Mouse (Mus musculus): ENCODE data around the gene Tmem129.
A peak's percentile ranks its signal among the peaks of the same experiment; 100 is the strongest.

Gene Tmem129

GRCm38 (mm10) chr5:33657787-33658663 lies at the start of gene Tmem129, which contains the start of gene Tacc3:
TSS of gene Tmem129 (minus strand) at chr5:33658416.
TSS of gene Tacc3 (plus strand) at chr5:33658128.
- DNase-seq, result peak; percentile 98 to 99

GRCm38 (mm10) chr5:33707163-33707562 lies 48.9 kb upstream of the Tmem129 start:
- no peak for DNase-seq

DNA sequence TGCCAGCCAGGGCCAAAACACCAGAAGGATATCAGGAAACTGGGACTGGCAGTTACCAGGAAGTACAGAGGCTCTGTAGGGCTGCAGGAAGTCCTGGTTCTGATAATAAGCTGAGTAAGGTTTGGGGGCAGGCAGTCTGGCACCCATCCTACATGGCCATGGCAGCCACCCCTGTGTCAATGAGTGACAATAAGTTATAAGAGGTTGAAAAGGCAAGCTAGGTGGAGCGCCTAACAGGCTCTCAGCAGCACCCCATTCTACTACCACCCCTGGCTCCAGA lies 48.1 kb upstream of the Tmem129 start:
- peak in 1 of 2 experiments; percentile 25 for DNase-seq

GRCm38 (mm10) chr5:33705612-33706349 lies 47.6 kb upstream of the Tmem129 start:
- no peak for DNase-seq

GRCm38 (mm10) chr5:33704945-33705611 lies 46.9 kb upstream of the Tmem129 start:
- DNase-seq, result no peak

- no peak for DNase-seq
Observed at GRCm38 (mm10) chr5:33703999-33704398, 45.8 kb upstream of the Tmem129 start.

- DNase-seq, result no peak
Observed at GRCm38 (mm10) chr5:33701832-33702231, 43.6 kb upstream of the Tmem129 start.

GRCm38 (mm10) chr5:33700010-33700409 lies 41.8 kb upstream of the Tmem129 start:
- no peak for DNase-seq

DNA sequence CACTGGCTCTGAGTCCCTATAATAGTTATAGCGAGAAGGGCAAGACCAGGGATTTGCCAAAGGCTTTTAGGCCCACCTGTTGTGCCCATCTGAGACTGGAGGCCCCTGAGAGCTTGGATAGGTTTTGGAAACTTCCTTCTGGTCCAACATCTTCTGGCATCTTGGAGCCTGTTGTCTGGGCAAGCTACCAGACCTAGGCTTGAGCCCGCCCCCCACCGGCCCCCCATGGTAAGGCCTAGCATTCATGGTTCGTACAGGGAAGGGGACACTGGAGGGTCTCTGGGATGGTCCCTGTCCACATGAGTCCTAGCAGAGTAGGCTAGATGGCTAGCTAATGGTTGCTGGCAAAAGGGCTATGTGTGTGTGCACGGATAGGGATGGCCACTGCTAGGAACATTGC lies 40.5 kb upstream of the Tmem129 start:
- DNase-seq, result no peak

DNA sequence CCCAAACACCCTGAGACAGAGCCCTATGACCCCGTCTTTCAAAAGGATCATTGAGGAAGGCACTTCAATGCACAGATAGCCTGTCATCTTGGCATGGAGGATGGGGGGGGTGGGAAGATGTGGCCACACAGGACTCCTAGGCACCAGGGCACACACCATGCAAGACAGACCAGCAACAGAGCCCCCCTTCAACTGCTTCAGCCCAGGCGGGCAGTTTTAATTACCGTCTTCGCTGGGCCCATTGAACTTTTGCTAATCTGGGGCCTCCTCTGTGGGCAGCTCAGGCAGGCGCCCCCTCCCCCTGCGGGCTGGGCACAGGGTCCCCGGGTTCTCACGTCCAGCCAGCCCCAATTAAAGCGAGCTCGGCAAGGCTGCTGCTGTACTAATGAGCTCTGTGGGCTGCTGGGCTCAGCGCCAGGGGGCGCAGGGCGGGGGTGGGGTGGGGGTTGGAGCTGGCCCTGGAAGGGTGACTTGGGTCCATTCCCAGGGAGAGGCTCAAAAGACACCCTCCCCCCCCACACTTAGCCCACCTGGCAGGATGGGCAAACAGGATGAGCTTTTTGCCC lies 39.8 kb upstream of the Tmem129 start:
- no peak for DNase-seq

DNA sequence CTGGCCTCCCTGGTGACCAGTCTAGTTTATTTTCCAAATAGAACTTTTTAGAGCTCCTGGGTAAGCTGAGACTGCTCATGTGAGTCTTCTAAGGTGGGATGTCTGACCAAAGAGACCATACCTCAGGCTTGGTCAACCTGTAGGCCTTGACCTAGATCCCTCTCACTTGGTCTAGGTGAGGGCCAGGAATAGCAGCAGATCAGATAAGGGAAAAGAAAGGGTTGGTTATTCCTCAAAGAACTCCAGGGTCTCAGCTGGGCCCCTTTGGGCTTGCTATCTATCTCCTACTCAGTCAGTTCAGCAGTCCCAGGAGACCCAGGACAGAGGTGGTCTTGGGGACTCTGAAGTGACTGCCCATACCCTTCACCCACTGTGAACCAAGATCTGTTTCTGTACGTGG lies 39.3 kb upstream of the Tmem129 start:
- DNase-seq, result no peak

DNA sequence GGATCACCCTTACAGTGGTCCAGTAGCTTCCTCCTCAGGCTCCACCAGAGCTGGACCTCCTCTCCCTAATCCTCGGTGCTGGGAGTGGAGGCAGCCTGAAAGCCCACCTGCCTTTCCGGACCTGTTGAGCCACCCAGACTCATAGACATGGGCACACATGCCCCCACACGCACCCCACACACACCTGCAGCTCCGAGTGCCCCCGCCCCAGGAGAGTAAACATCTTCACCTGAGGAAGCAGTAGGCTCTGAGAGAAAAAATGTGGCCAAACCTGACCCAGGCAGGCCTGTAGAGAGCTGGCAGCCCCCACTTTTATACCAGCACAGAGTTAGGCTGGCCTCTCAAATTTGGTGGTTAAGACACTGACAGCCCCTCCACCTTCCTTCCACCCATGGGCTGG lies 38.2 kb upstream of the Tmem129 start:
- DNase-seq, result no peak

GRCm38 (mm10) chr5:33695718-33696121 lies 37.5 kb upstream of the Tmem129 start:
- DNase-seq, result no peak

DNA sequence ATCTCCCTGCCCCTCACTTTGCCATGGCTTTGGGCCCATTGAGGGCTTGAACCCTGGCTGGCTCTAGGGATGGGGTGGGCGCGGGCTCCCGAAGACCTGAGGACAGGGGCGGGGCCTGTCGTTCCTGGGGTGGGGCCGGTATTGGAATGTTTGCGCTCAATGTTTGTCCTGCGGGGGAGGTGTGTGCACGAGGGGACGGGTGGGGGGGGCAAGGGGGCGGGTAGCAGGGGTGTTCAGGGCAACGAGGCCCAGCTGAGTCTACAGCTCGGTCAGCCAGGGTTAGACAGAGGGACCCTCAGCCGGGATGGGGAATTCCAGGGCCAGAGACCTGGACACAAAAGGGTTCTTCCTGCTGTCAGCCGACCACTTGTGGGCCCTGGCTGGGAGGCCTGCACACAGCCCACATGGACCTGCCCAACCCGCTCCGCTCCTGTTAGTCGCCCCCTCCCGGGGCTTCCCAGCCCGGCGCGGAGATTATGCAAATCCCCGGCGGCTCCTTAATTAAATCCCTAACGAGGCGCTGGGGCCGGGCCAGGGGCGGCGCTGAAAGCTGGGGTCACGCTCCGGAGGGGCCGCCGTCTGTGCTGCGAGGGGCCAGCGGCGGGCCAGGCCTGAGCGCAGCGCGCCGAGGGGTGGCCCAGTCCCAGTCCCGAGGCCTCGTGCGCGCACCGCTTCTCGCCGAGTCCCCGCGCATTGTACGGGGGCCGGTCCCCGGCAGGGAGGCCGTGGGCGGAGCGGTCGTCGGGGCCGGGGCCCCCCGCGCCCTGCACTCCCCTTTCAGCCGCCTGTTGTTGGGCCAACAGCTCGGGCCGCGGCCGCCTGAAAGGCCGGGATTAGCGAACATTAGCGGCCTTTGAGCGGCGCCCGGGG lies 36.9 kb upstream of the Tmem129 start:
- DNase-seq, result no peak

DNA sequence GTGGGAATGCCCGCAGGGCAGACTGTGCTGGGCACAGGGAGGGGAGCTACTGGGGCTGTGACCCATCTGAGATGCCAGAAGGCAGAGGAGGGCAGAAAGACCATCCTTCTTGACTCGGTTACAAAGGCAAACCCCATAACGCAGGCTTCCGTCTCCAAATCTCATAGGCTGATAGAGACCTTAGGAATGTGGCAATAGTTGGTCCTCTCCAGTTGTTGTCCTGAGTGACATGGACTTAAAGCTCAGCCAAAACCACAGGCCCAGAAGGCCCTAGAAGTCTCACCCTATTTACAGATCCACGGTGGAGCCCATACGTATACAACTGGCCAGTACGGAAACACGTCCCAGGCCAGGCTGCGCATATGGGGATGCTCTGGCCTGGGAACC lies 36.2 kb upstream of the Tmem129 start:
- no peak for DNase-seq

DNA sequence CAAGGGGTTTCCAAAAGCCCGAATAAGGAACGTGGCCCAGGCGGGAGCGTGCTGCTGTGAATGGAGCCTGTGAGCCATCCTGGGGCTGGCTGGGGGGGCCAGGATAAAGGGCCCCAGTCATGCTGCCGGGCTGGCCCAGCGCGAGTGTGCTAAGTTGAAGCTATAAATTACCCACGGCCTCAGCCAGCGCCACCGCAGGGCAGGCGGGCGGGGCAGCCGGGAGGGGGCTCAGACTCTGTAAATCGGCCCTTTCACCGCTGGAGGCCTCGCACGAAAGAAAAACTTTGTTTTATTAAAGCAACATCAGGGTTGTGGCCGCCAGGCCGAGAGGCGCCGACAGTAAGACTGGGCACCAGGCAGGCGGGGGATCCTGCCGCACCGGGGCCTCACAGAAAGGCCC lies 34.2 kb upstream of the Tmem129 start:
- no peak for DNase-seq

GRCm38 (mm10) chr5:33689852-33690645 lies 31.8 kb upstream of the Tmem129 start:
- DNase-seq, result peak; percentile 29 to 57

GRCm38 (mm10) chr5:33689221-33689844 lies 31.1 kb upstream of the Tmem129 start:
- DNase-seq, result no peak

DNA sequence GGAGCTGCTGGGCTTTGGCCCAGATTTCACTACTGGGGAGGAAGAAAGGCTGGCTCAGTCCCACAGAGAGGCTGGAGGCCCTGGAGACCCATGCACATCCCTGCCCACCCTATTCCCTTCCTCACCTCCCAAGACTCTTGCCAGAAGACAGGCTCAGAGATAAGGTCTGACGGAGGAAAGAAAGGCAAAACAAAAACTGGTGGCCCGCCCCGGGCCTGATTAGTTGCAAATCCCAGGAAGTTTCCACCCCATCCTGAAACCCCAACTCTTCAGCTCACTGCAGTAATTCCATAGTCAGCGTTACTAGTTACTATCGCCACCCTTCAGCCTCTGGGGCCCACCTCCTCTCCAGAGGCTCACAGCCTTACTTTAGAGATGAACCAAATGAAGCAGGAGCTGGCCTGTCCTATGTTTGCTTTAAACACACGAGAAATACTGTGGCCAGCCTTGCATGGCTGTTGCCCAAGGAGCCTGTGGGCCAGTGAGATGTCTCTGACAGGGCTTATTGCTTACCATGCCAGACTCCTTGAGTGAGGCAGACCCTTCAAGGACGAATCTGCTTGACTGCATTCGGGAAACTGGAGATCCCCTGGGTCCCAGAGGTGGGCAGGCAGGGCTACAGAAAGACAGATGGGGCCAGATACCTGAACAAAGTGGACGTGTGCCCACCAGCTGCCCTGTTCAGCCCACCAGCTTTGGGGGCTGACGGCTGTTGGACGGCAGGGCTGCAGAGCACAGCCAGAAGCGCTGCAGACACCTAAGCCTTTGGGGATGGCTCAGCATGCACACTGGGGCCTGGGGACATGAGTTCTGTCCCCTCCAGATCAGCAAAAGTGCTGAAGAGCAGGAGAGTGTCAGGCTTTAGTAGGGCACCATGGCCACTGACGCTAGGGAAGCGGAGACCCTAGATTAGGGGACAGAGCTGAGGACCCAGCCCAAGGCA lies 30.3 kb upstream of the Tmem129 start:
- DNase-seq, result no peak

DNA sequence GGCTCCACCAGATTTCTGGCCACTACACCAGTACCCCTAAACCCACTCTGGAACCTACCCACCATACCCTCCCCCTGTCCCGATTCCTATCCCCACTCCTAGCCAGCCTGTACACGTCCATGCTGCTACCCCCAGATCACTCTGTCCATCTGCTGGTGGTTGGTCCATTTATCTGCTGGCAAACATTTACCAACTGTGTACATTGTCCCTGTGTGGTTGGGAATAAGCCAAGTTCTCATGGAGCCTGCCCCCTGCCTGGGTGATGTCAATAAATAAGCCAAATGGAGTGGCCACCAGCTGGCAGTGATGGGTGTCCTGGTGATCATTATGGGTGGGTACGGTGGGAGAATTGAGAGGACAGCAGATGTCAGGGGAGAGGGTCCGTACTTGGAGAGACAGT lies 28.9 kb upstream of the Tmem129 start:
- peak in 1 of 2 experiments; percentile 61 for DNase-seq

Measured in kidney, adult 8-10 months (tissue).